Mouse (Mus musculus) skeletal muscle tissue, postnatal 0 days (tissue): ENCODE data around the gene Med12l. TPM values are rescaled to one million over a fixed set of nuclear protein-coding genes. Genes with fewer than 3 reads are reported as not detected.

Source experiments
- polyA plus RNA-seq: library from polyadenylated mRNA; unstranded; fragments of >200 nt; fragmentation: Nextera tagmentation; extraction: Ambion mirVana; gene quantifications from 2 replicates; pipeline ENCODE4 v1.2.1, GENCODE M21; 2015

Gene Med12l
- polyA plus RNA-seq, result 0.32 TPM in 2 replicates

DNA sequence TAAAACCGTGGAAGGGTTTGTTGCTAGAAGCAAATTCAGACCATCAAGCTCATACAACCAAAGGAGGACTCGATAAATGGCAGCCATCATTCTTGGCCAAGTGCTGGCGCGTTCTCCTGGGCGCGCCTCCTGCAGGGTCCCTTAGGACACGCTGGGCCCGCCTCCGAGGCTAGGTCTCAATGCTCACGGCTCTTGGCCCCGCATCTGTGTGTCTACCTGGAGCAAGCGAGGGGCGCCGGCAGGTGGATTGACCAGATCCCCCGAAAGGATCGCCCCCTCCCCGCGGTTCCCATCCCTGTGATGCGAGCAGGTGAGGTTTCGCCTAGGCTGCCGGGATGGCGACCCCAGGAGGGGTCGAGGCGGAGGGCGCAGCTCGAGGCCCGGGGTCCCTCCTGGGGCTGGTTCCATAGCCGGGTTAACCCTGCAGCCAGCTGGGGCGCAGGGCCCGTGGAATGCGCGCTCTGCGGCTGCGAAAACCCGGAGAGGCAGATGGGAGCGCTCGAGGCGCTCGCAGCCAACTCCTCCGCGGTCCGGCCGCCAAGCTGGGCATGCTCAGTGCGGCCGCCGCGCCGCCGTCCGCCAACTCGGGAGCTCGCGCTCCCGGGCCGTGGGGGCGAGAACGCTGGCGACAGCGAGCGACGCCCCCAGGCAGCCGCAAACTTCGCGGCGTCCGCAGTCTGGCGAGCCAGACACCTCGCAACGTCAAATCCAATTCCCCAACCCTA lies at the start of gene Med12l:
TSS of gene Med12l (plus strand) at position 555 of the 725 bp plus-strand sequence.

DNA sequence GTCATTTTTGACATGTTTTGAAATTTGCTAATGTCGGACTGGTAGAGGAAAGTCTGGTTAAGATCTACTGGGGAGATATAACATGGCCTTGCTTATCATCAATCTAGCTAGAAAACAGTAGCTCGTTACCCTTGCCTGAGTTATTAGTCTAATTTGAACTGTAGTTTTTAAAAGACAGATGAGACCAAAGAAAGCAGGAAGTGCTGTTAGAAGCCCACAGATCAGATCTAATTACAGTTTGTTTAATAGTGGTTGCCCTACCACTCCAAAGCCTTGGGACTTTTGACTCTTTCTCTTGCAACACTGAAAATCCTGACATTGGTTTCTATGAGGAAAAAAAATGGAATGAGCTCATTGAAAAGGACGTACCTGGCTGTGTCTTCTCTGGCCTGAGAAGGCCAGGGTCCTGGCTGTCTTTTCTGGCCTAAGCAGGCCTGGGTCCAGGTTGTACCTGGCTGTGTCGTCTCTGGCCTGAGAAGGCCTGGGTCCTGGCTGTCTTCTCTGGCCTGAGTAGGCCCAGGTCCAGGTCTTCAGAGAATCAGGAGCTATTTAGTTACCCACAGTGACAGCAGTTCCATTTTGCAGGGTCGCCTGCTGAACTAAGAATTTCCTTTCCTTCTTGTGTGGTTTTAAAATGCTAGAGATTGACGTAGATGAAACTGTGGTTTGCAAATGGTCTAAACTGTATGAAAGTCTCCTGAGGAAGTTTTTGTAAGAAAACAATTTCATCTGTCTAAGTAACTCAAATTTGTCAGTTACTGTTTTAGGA lies 95.8 kb downstream of the Med12l start, which contains the start of gene Gpr171:
TSS of gene Gpr171 (minus strand) at position 604 of the 769 bp plus-strand sequence.

DNA sequence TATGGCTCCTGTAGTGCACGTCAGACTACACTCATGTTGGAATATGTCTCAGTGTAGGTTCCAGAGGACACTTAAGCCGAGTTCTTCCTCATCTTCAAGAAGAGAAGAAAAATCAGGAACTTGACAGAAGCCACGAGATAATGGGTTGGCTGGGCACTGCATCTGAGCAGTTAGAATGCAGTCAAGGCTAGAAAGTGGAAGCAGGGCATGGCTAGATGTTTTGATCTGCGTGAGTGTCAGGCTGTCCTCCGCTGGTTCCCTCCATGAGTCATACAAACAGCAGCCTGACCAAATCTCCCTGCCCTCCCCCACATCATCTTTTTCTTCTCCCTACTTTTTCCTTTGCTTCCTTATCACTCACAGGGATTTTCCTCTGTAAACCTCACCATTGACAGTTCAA lies 147.8 kb downstream of the Med12l start, which contains the start of gene P2ry14:
TSS of gene P2ry14 (minus strand) at position 195 of the 400 bp plus-strand sequence.

DNA sequence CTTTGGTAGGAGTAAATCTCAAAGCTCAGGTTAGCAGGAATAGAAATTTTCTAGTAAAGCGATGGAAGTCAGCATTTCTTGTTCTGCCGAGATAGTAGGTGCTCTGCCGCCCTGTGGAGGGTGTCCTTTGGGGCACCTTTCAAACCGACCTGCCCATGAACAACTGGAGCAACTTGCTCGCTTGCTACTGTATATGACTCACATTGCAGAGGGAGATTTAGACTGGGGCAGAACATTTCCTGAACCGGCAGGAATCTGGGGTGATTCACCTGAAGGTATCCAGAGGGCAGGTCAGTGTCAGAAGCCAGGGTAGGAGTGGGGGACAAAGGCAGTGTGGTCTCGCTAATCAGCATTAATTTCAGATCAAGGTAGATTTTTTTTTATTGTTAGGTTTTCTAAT lies 189.3 kb downstream of the Med12l start, which contains the start of gene Gpr87:
TSS of gene Gpr87 (minus strand) at position 167 of the 400 bp plus-strand sequence.

GRCm38 (mm10) chr3:59210727-59211126 lies 205.1 kb downstream of the Med12l start, which contains the start of gene P2ry13:
Gene P2ry13, minus strand, starts transcription at chr3:59210882.

GRCm38 (mm10) chr3:59262704-59263103 lies 257.1 kb downstream of the Med12l start, which contains the start of gene P2ry12:
Gene P2ry12, minus strand, starts transcription at chr3:59262871.

GRCm38 (mm10) chr3:59344065-59344905 lies 338.7 kb downstream of the Med12l start, which contains the start of gene Igsf10:
Gene Igsf10, minus strand, starts transcription at chr3:59344394.

Other genes starting within 250 kb of the Med12l start
- gene Mindy4b-ps, start 183.5 kb upstream of the Med12l start, polyA plus RNA-seq, result not detected in 2 replicates
- not detected in 2 replicates for gene Clrn1, start 120.5 kb upstream of the Med12l start, polyA plus RNA-seq
- 0.54 and 0.68 TPM in 2 replicates for gene Gpr171, start 96.0 kb downstream of the Med12l start, polyA plus RNA-seq
- 0.68 and 0.80 TPM in 2 replicates for gene P2ry14, start 147.8 kb downstream of the Med12l start, polyA plus RNA-seq
- gene Gpr87, start 189.3 kb downstream of the Med12l start, polyA plus RNA-seq, result 1.1 TPM in 1 of 2 replicates, not detected in the other
- 1.1 TPM in 2 replicates for gene P2ry13, start 205.1 kb downstream of the Med12l start, polyA plus RNA-seq